Mouse (Mus musculus): Measurements from ENCODE around the gene Spryd4.

GRCm38 (mm10) chr10:128255925-128256324 is 44.3 kb upstream of the Spryd4 start:
- no peak for TF ChIP-seq POLR2A (IDR thresholded peaks at IDR 0.05; ENCODE audit: extremely low read depth, insufficient read depth, low read length)
- no peak for TF ChIP-seq CTCF (IDR thresholded peaks at IDR 0.05; ENCODE audit: low read depth, low read length)

All from liver, adult 2 months (tissue).